16 mouse cellular contexts compared by ENCODE assay signal in genomic region chr14:58570021-58570420, GRCm38 (mm10).
"Had no signal": no experiment of that assay in that cellular context is flagged by ENCODE, and none has a peak within 500 bp of the region (broad histone marks: within the 10 kb centered on the region; RNA-seq: fewer than 3 reads in every experiment).

No protein-coding gene starts in this region.

- ATAC-seq: midbrain, embryonic 13.5 days; midbrain, embryonic 16.5 days had no signal

- H3K27me3 ChIP-seq: limb, embryonic 12.5 days; limb, embryonic 15.5 days; liver, embryonic 13.5 days; midbrain, embryonic 13.5 days; neural tube, embryonic 13.5 days had no signal

- H3K9me3 ChIP-seq: limb, embryonic 12.5 days; limb, embryonic 15.5 days; liver, embryonic 13.5 days; midbrain, embryonic 13.5 days; neural tube, embryonic 13.5 days had no signal

- H3K4me2 ChIP-seq: limb, embryonic 12.5 days; limb, embryonic 15.5 days; liver, embryonic 13.5 days; midbrain, embryonic 13.5 days; neural tube, embryonic 13.5 days had no signal

- H3K36me3 ChIP-seq: limb, embryonic 12.5 days; limb, embryonic 15.5 days; liver, embryonic 13.5 days; midbrain, embryonic 13.5 days; neural tube, embryonic 13.5 days had no signal

- H3K9ac ChIP-seq: limb, embryonic 12.5 days; limb, embryonic 15.5 days; liver, embryonic 13.5 days; midbrain, embryonic 13.5 days; neural tube, embryonic 13.5 days had no signal

- H3K27ac ChIP-seq: limb, embryonic 12.5 days; limb, embryonic 15.5 days; liver, embryonic 13.5 days; midbrain, embryonic 13.5 days; neural tube, embryonic 13.5 days had no signal

- DNase-seq: kidney, adult 9 months; kidney, postnatal 14 days; kidney, postnatal 4 days; left cerebral cortex, postnatal 4 days; liver, embryonic 13.5 days; lung, adult 2 months; lung, postnatal 14 days; lung, postnatal 4 days; thymus, adult 18-20 months; thymus, postnatal 36 days had no signal

- H3K4me3 ChIP-seq: limb, embryonic 12.5 days; limb, embryonic 15.5 days; liver, embryonic 13.5 days; midbrain, embryonic 13.5 days; myocyte; neural tube, embryonic 13.5 days had no signal

- H3K4me1 ChIP-seq: limb, embryonic 12.5 days; limb, embryonic 15.5 days; liver, embryonic 13.5 days; midbrain, embryonic 13.5 days; neural tube, embryonic 13.5 days had no signal
